Mouse (Mus musculus): ENCODE data around the gene Fbxl5.

Gene Fbxl5

GRCm38 (mm10) chr5:43821538-43821937, at the start of gene Fbxl5:
Fbxl5 (minus strand) TSS chr5:43821638.
- DNase-seq: no peak

GRCm38 (mm10) chr5:43868711-43869600, 47.5 kb upstream of the Fbxl5 start:
- peak; percentile 63 for DNase-seq

GRCm38 (mm10) chr5:43868253-43868652, 46.8 kb upstream of the Fbxl5 start, which contains the start of gene Cd38:
Cd38 (plus strand) TSS chr5:43868553.
- no peak for DNase-seq

DNA sequence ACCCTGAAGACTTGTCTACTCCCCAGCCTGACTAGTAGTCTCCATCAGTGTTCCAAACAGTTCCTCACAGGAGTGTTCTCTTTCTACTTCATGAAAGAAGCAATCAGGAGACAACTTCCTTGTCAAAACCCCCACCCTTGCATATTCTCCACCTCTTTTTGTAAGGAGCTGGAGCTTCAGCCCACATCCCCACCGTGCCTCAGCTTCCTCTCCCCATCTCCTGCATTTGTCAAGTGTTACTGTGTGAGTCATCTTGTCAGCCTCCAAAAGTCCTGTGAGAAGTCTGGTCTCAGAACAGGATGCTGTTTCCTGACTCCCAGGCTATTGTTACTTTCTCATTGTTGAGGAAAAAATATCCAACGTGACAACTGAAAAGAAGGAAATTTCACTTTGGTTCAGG, 43.9 kb upstream of the Fbxl5 start:
- no peak for DNase-seq

GRCm38 (mm10) chr5:43863642-43864041, 42.2 kb upstream of the Fbxl5 start:
- DNase-seq: no peak

- no peak for DNase-seq
These were observed 39.4 kb upstream of the Fbxl5 start for GRCm38 (mm10) chr5:43860670-43861431.

DNA sequence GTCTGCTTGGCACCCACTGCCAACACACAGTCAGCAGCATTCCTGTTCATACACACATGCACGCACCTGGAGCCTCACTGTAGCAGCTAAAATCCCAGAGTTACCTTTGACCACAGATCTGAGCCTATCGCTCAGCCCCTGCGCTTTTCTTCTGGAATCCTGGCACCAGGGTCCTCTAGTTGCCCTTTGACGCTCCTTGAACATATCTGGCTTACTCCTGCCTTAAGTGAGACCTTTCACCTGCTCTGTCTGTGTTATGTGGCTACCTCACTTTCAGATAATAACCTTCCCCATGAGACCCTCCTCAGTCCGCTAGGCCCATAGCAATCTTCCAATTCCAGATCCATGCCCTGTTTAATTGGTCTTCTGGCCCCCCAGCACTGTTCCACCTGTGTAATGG, 38.7 kb upstream of the Fbxl5 start:
- DNase-seq: no peak

DNA sequence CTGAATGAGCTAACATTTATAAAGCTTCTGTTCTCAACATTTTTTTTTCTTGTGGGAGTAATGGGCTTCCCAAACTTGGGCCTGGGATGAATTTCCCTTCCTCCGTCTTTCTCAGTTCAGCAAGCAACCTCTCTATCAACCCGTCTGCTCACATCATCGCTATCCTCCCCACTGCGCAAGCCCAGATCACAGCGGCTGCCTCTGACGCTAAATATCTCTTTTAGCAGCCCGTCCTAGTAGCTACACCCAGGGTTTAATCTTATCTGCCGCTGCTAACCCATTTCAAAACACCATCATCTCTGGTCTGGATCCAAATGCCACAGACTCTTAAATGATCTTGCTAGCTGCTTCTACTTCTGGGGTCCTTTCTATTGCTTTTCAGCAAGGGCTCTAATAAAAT, 38.2 kb upstream of the Fbxl5 start:
- no peak for DNase-seq

DNA sequence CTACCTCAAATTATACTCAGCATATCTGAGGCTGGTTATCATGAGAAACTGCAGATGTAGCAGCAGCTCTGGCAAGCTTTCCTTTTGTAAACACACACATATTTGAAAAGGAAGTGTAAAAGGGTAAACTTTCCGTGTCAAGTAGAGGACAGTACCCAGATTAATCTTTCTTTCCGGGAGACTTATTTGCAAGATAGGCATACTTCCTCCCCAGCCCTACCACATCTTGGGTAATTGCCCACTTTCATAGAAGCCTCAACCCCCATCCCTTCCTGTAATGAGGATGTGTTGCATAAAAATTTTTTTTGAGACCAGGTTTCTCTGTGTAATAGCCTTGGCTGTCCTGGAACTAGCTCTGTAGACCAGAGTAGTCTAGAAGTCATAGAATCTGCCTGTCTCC, 34.3 kb upstream of the Fbxl5 start:
- no peak for DNase-seq

DNA sequence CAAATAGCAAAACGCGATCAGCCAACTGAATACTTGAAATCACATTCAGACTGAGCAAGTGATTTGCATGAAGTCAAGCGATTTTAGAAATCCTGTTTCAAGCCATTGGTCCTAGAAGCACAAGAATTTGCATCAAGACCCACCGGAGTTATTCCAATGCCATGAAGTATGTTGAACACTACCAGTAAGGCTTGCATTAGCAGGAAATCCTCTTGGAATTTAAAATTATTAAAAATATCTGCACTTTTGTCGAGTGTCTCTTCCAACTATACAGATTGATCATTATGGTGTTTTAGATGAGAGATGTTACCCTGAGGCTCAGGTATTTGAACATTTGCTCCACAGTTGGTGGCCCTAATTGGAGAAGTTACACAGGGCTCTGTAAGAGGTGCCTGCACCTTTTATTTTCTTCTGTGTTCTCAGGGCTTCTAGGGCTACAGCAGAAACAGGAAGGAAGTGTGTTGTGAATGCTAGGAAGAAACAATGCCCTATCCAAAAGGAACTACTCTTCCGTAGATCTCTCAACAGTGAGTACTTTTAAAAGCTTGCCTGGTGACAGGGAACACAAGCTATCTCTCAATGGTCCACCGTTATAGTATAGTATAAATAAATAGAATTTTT, 32.5 kb upstream of the Fbxl5 start:
- DNase-seq: no peak

GRCm38 (mm10) chr5:43853096-43853867, 31.8 kb upstream of the Fbxl5 start:
- peak; percentile 21 for DNase-seq

- no peak for DNase-seq
These were observed 26.8 kb upstream of the Fbxl5 start for GRCm38 (mm10) chr5:43848275-43848674.

GRCm38 (mm10) chr5:43847555-43847954, 26.1 kb upstream of the Fbxl5 start:
- DNase-seq: no peak

DNA sequence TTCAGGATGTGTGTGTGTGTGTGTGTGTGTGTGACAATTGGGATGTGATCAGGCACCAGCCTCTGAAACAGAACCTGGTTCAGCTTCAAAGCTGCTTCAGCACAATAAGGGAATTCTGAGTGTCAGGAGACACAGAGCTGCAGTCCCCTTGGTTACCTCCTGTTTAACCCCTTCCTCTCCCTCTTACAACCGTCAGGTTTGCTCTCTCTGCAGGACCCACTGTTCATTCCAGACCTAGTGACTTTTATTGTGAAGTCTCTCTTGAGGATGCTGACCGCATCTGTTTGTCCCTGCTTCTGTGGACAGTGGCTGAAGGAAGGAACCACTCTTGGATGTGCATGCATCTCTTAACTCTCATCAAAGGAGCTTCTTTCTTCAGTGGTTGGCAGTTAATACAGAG, 24.8 kb upstream of the Fbxl5 start:
- DNase-seq: peak; percentile 13

DNA sequence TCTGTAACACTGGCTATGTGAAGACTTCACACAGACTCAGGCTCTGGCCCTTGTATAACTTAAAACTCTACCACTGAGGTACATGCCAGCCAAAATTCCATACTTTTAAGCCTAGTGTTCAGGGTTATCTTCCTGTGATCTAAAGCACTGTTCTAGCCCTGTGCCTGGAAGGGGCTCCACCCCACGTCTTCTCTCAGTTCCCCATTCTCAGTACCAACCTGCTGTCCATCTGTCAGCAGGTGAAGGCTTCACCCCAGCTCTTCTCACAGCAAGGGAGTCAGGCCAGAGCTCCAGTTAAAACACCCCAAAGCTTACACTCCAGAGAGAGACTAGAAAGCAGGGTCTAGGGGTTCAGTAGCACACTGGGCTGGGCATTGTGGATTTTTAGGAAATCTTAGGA, 24.2 kb upstream of the Fbxl5 start:
- DNase-seq: no peak

DNA sequence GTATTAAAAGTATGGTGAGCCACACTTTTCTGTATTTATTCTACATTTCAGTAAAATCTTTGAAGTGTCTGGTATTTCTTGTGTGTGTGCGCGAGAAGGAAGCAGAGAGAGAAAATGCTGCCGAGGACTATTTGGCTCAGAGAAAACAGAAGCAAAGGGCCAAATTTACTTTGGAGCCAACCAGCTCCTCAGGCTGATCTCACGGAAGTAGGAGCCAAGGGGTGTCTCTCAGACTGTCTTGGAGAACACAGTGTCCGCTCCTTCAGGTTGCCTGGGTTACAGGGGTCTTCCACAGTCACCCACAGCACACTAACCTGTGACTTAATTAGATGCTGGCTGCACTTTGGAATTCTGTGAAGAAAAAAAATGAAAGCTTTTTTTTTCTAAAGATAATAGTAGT, 23.6 kb upstream of the Fbxl5 start:
- no peak for DNase-seq

GRCm38 (mm10) chr5:43842576-43843155, 21.2 kb upstream of the Fbxl5 start:
- DNase-seq: no peak

GRCm38 (mm10) chr5:43842011-43842285, 20.5 kb upstream of the Fbxl5 start:
- DNase-seq: no peak

DNA sequence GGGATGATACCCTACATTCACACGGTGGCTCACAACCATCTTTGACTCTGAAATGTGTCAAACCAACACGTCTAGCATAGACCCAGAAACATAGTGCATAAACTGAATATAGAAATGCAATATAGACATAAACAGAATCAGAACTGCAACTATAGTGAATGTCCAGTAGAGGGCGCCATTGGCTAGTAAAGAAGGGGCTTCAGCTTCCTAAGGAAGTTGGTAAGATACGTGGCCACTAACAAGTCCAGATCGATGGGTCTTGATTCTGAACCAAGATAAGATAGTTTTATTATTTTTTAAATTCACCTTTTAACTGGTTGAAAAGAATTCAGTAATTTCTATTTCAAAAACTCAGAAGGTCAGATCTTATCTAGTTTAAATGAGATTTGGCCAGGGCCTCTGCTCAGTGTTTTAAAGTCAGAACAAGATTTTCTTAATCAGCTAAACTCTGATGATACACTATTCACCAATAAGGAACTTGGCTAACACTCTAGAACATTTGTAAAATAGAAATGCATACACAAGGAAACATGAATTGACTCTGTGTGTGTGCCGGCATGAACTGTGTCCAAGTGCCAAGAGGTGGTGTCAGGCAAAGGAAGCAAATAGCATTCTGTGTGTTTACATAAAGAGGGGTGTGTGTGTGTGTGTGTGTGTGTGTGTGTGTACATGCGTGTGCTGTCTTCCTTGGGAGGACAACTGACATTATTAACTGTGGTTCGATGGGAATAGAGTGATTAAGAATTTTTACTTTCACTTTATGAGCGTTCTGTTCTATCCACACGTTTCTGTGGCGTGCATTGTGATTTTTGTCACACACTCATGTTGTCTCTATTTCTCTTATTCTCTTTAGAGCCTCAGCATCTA, 19.9 kb upstream of the Fbxl5 start:
- peak; percentile 80 for DNase-seq

DNA sequence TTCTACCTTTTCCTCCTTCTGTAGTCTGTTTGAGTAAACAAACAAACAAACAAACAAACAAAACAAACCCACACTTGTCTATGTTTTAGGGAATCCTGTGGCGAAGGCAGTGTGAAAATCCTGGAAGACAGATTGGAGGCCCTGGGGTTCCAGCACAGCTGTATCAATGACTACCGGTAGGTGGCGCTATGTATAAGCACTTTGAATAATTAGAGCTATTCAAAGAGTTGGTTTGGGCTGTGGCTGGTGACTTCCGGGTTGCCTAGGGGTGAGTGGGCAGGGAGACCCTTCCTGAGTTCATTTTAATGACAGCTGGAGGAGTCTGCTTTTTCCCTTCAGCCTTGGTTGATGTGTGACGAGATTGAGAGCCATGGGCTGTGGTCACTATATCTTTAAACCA, 15.9 kb upstream of the Fbxl5 start:
- DNase-seq: peak; percentile 78

- DNase-seq: no peak
These were observed 15.2 kb upstream of the Fbxl5 start for GRCm38 (mm10) chr5:43836590-43836989.

- peak; percentile 72 for DNase-seq
These were observed 5.9 kb upstream of the Fbxl5 start for GRCm38 (mm10) chr5:43827366-43827765.
